Mouse (Mus musculus) macrophage (primary cell): ENCODE results near the gene Dohh. TPM values are rescaled to one million over a fixed set of nuclear protein-coding genes. Genes with fewer than 3 reads are reported as not detected.
A peak's percentile ranks its signal among the peaks of the same experiment; 100 is the strongest.

Experiments used
- H3K27ac ChIP-seq: fragments of 350-480 bp; formaldehyde crosslinking; 2 replicates; pipeline ENCODE4 v1.9.0; 2021
- H3K36me3 ChIP-seq: fragments of 350-480 bp; formaldehyde crosslinking; 2 replicates; pipeline ENCODE4 v1.9.0; 2021; ENCODE audit errors: inconsistent target
- H3K4me3 ChIP-seq: fragments of 350-480 bp; formaldehyde crosslinking; 2 replicates; pipeline ENCODE4 v1.9.0; 2021; ENCODE audit errors: inconsistent target
- H3K79me2 ChIP-seq: fragments of 350-480 bp; formaldehyde crosslinking; 2 replicates; pipeline ENCODE4 v1.9.0; 2021; ENCODE audit errors: inconsistent target
- WGBS: methylation state at CpG from one replicate; pipeline ENCODE4 v1.1.7; 2026; ENCODE audit warnings: inconsistent platforms; ENCODE audit not compliant: missing documents; 5-methylcytosine and 5-hydroxymethylcytosine counted together
- polyA plus RNA-seq: library from polyadenylated mRNA; stranded (reverse); fragments of 250-400 nt; gene quantifications from 3 replicates; pipeline ENCODE4 v1.2.4, GENCODE M21; 2018; ENCODE audit warnings: inconsistent platforms
- total RNA-seq, 78 experiments: library from RNA; depleted of rRNA; stranded (reverse); fragments of 250-400 nt; gene quantifications; 1 replicate in 9 of 78; 2 replicates in 24 of 78; 3 replicates in 43 of 78; 4 replicates in 2 of 78; pipeline ENCODE4 v1.2.4; 2018; ENCODE audit warnings: inconsistent platforms in 56 of 78

The Dohh gene
- 10 to 100 TPM in 20 of 26 experiments, 1 to 10 TPM in 6; 5.0 to 26.5 (median 14.1) TPM for total RNA-seq (2018; cell fraction: chromatin; rRNA removed)
- total RNA-seq (2018; cell fraction: cytosol; rRNA removed): 10 to 100 TPM; 21.6 to 41.1 (median 29.6) TPM
- total RNA-seq (2018; cell fraction: nucleus; rRNA removed): 10 to 100 TPM in 24 of 26 experiments, 1 to 10 TPM in 2; 9.0 to 30.8 (median 16.6) TPM
- 21.0 to 48.1 TPM (median 32.0 TPM) in 3 replicates for polyA plus RNA-seq

GRCm38 (mm10) chr10:81383802-81384604 lies at the start of gene Dohh, which contains the start of gene Gm48551:
TSS of gene Dohh (plus strand) at chr10:81384428.
TSS of gene Gm48551 (plus strand) at chr10:81384466.
- peak within 1 kb of the TSS; percentile 89 for H3K27ac ChIP-seq
- H3K79me2 ChIP-seq: peaks cover 32% of the 10 kb centered on the region
- 5% methylated on average over 48 of the region's 54 CpGs for WGBS
- peak within 1 kb of the TSS; percentile 100 for H3K4me3 ChIP-seq
- H3K36me3 ChIP-seq: peaks cover 22% of the 10 kb centered on the region; the same call in 1 of the 2 replicates

DNA sequence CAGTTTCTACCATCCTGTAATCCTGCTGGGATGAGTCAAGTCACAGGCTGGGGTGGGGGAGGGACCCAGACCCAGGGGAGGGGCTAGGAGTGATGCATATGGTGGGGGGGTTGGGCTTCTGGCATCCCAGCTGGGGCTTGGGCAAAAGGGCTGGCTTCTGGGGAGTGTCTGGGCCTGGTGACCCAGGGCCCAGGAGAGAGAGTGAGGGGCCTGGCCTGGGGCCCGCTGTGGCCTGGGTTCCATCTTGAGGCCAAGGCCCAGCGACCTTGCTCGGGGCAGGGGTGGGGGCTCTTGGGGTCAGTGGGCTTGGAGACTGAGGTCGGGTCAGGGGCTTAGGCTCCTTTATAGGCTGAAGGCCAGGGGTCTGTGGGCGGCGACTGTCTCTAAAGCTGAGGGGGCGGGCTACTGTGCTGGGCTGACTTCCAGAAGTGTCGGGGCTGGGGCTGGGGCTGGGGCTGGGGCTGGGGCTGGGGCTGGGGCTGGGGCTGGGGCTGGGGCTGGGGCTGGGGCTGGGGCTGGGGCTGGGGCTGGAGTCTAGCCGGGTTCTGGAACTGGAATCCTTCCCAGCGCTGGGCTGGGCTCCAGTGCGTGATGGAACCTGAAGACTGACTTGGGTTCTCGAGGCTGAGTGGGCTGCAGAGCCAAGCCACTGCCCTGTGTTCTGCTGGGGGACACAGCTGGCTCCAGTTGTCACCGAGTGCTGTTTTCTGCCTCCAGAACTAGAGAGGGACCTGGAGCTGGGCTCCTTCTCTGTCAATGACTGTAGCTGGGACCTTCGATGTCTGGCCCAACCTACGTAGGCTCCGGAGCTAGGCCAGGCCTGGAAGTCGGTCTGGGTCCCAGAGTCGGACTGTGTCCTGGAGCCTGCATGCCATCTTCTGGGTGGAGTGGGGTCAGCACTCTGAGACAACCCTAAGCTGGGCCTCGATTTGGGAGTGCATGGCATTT lies 48.6 kb upstream of the Dohh start:
- H3K36me3 ChIP-seq: no peaks in the 10 kb centered on the region
- 83% methylated on average over 15 of the region's 19 CpGs for WGBS
- H3K27ac ChIP-seq: no peak overlapping the region
- no peaks in the 10 kb centered on the region for H3K79me2 ChIP-seq
- H3K4me3 ChIP-seq: no peak overlapping the region

DNA sequence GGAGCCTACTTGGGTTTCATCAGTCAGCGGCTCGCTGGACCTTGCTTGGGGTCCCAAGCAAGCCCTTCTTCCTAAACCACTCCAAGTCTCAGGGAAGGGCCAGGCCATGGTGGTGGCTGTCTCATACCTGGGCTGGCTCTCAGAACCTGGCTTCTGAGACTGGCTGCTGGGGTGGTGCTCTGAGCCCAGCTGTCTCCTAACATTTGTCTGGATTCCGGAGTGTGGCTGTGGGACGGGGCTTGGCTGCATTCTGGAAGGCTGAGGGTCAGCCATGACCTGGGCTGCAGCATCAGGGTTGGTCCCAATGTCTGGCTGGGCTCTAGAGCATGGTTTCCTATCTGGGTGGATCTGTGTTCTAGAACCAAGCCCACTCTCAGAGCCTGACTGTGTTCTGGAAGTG lies 47.7 kb upstream of the Dohh start:
- Histone ChIP-seq H3K4me3 (no peak overlapping the region), H3K36me3 (no peaks in the 10 kb centered on the region), H3K27ac (no peak overlapping the region), H3K79me2 (no peaks in the 10 kb centered on the region)
- 87% methylated on average over 4 of the region's 4 CpGs for WGBS

- Histone ChIP-seq H3K36me3 (no peaks in the 10 kb centered on the region), H3K79me2 (no peaks in the 10 kb centered on the region), H3K27ac (no peak overlapping the region), H3K4me3 (no peak overlapping the region)
- 85% methylated on average over 17 of the region's 17 CpGs for WGBS
Measured at GRCm38 (mm10) chr10:81340551-81341332, 43.5 kb upstream of the Dohh start.

- H3K79me2 ChIP-seq: no peaks in the 10 kb centered on the region
- WGBS: 50% methylated on average over 16 of the region's 16 CpGs
- H3K27ac ChIP-seq: no peak overlapping the region
- no peak overlapping the region for H3K4me3 ChIP-seq
- no peaks in the 10 kb centered on the region for H3K36me3 ChIP-seq
Measured at GRCm38 (mm10) chr10:81341333-81341949, 42.8 kb upstream of the Dohh start.

GRCm38 (mm10) chr10:81342686-81343505 lies 41.3 kb upstream of the Dohh start, which contains the start of gene Gipc3:
TSS of gene Gipc3 (minus strand) at chr10:81343266.
- Histone ChIP-seq H3K36me3 (no peaks in the 10 kb centered on the region), H3K4me3 (no peak within 1 kb of the TSS), H3K79me2 (no peaks in the 10 kb centered on the region), H3K27ac (no peak within 1 kb of the TSS)
- 7% methylated on average over 44 of the region's 67 CpGs for WGBS

GRCm38 (mm10) chr10:81344421-81345161 lies 39.6 kb upstream of the Dohh start:
- no peaks in the 10 kb centered on the region for H3K79me2 ChIP-seq

DNA sequence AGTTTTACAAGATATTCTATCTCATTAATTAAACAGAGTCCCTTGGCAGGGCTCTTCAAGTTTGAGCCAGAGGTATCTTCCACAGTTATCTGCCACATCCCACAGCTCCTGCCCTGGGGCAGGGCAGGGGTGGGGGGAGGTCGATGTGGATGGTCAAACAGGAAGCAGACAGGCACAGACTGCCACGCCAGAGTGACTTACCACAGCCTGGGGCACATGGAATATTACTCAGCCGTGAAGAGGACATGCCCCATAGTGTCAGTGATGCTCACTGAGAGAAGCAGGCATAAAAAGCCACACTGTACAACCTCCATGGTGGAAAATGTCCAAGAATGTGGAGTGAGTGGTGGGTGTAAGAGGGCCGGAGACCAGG lies 39.1 kb upstream of the Dohh start:
- no peak overlapping the region for H3K4me3 ChIP-seq
- WGBS: 57% methylated on average over 3 of the region's 4 CpGs
- H3K36me3 ChIP-seq: no peaks in the 10 kb centered on the region; the same call in 1 of the 2 replicates
- no peaks in the 10 kb centered on the region for H3K79me2 ChIP-seq
- no peak overlapping the region for H3K27ac ChIP-seq

More at GRCm38 (mm10) chr10:81344421-81345161, 39.6 kb upstream of the Dohh start:
- H3K36me3 ChIP-seq: no peaks in the 10 kb centered on the region; the same call in 1 of the 2 replicates
- H3K4me3 ChIP-seq: no peak overlapping the region
- no peak overlapping the region for H3K27ac ChIP-seq
- 48% methylated on average over 8 of the region's 8 CpGs for WGBS

GRCm38 (mm10) chr10:81346453-81347067 lies 37.7 kb upstream of the Dohh start:
- no peaks in the 10 kb centered on the region; the same call in 1 of the 2 replicates for H3K36me3 ChIP-seq
- WGBS: 19% methylated on average over 53 of the region's 55 CpGs
- H3K4me3 ChIP-seq: no peak overlapping the region
- H3K79me2 ChIP-seq: no peaks in the 10 kb centered on the region
- H3K27ac ChIP-seq: no peak overlapping the region

- peak overlapping the region; percentile 51 for H3K27ac ChIP-seq
- H3K4me3 ChIP-seq: peak overlapping the region; percentile 58
Measured at GRCm38 (mm10) chr10:81349146-81349545, 35.1 kb upstream of the Dohh start.

DNA sequence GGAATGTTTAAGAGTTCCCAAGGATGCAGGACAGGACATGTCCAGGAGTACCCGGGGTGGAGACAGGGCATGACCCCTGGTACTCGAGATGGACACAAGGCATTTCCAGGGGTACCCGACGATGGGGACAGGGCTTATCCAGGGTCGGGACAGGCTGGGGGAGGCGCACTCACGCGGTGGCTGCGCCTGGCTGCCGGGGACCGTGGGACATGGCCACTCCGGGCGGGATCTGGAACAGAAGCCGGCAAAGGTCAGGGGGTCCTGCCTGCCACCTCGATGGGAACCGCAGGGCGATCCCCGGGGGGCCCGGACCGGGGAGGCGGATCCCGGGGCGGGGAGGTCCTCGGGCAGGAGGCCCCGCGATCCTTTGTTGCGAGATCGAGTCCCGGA lies 34.3 kb upstream of the Dohh start:
- Histone ChIP-seq H3K27ac (peak overlapping the region; percentile 51), H3K36me3 (no peaks in the 10 kb centered on the region; the same call in 1 of the 2 replicates), H3K4me3 (peak overlapping the region; percentile 58), H3K79me2 (peaks cover 16% of the 10 kb centered on the region; the same call in 1 of the 2 replicates)
- WGBS: 1% methylated on average over 29 of the region's 29 CpGs

More at GRCm38 (mm10) chr10:81349146-81349545, 35.1 kb upstream of the Dohh start:
- Histone ChIP-seq H3K79me2 (peaks cover 9% of the 10 kb centered on the region; the same call in 1 of the 2 replicates), H3K36me3 (no peaks in the 10 kb centered on the region; the same call in 1 of the 2 replicates)
- 26% methylated on average over 12 of the region's 12 CpGs for WGBS
